Mouse (Mus musculus) gastrocnemius, postnatal 25 days (tissue): ENCODE results near the gene Inha. TPM values are rescaled to one million over a fixed set of nuclear protein-coding genes. Genes with fewer than 3 reads are reported as not detected.

Experiments
- DNase-seq: peaks from one replicate; pipeline ENCODE4 v3.0.0; 2022
- long read RNA-seq, 2 experiments: library from polyadenylated mRNA; stranded (forward); transcript quantifications; one replicate each; pipeline ENCODE4 v2.0.0; 2021
- total RNA-seq, 2 experiments: library from RNA; stranded (reverse); gene quantifications; 1 replicate in 1 of 2; 2 replicates in 1 of 2; pipeline ENCODE4 v1.2.3; 2021

Gene Inha
- total RNA-seq, result 1 to 10 TPM; 3.8 to 4.1 TPM
- long read RNA-seq, experiment 1, transcript Inha-201 (2 exons, 1,475 nt), result major isoform, 6 of 7 reads
- long read RNA-seq, experiment 1, partial matches to known transcripts, result 1 of 7 reads
- long read RNA-seq, experiment 1, other reads (novel, unspliced or antisense), result 0 of 7 reads
- long read RNA-seq, experiment 2, partial matches to known transcripts, result 0 of 4 reads
- long read RNA-seq, experiment 2, other reads (novel, unspliced or antisense), result 0 of 4 reads

DNA sequence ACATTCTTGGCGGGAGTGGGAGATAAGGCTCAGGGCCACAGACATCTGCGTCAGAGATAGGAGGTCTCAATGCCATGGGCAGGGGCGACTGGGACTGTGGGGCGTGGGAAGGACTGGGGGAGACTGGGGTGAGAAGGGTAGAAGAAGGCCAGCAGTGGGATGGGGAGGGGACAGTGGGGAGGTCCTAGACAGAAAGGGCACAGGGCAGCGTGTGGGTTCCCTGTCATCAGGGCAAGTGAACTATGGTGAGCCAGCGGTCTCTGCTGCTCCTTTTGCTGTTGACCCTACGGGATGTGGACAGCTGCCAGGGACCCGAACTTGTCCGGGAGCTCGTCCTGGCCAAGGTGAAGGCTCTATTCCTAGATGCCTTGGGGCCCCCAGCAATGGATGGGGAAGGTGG is at the start of gene Inha:
Inha (plus strand) TSS at position 72 of the 400 bp plus-strand sequence.
- DNase-seq, result no peak

DNA sequence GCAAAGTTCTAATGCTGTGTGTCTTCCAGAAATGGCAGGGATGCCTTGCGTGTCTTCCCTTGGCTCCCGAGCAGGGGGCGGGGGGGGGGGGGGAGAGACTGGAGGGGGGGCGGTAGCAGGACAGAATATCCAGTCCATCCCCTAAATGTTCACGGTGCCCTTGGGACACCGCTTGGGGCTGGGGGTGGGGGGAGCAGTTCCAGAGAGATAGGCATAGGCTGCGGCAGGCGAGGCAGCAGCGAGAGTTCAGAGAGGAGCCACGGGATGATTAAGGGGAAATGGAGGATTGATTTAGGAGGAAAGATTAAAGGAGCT is 49.2 kb upstream of the Inha start:
- no peak for DNase-seq

DNA sequence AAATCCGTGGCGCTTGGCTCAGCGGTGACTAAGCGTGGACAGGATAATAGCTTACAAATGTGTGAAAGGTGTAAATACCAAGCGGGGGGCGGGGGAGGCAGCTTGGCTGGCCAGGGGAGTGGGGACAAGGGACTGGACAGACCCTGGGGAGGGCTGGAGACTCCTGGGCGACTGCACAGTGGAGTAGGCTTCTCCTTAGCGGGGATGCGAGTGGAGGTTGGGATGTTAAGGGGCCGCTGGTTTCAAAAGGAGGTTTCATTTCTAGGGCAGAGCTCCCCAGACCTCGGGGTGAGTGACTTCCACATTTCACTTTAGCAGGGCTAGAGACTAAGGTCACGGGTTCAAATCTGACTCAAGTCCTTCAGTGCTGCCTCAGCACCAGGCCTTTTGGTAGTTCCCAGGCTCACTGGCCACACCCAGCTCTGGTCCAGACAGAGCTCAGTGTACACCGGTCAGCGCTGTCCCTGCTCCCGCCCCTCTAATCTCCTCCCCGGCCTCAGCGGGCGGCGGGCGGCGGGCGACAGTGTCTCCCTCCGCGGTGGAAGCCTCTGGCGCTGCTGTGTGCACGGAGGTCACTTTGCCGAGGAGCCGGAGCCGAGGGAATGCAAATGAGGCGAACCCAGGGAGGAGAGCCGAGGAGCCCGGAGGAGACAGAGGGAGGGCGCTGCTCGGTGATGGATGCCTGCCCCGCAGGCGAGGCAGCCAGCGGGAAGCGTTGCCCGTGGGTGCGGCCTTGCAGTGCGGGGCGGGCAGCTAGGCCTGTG is 48.7 kb upstream of the Inha start:
- DNase-seq, result peak; percentile 43

DNA sequence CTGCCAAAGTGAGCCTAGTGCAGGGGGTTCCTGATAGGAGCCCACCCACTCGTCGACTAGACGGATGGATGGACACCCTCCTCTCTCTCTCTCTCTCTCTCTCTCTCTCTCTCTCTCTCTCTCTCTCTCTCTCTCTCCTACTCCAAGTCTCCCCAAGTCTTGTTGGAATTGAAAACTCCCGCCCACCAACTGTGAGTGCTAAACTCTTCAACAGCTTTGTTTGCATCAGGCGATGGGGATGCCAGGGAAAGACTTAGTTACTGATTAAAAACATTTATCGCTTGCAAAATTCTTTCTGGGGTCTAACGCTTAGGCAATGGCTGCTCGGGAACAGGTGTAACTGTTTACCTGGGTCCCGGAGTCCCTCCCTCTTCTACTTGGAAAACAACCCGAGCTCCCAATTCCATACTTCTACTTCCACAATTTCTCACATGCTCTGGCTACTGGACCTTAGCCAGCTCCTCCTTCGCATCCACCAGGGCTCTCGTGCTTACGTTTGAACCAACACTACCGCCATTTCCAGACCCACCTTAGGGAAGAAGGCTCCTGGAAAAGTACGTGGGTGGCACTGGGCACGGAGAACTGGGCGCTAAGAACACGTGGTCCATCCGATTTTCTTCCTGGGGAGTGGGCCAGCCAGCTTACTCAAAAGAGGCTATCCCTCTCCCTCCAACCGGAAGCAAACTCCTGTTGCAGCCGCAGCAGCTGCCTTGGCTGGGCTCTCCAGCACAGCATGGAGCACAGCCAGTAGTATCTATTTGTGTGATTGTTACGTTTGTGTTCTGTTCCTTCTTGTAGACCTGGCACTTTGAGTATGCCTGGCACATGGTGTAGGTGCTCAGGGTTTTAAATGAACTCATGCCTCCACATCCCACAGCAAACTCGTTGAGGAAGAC is 47.8 kb upstream of the Inha start:
- no peak for DNase-seq

DNA sequence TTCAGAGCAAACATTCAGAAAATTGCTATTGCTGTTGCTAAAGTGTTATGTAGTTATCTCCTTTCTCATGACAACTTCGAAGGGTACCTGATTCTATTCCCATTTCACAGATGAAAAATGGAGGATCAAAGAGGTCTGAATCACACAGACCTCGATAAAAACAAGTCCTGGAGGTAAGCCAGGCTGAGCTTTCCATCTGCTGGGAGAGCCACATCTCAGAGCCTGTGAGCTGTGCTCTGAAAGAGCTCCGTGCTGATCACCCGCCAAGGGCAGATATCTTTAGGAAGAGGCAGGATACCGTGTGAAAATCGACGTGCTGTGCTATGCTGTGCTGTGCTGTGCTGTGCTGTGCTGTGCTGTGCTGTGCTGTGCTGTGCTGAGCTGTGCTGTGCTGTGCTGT is 46.6 kb upstream of the Inha start:
- no peak for DNase-seq

DNA sequence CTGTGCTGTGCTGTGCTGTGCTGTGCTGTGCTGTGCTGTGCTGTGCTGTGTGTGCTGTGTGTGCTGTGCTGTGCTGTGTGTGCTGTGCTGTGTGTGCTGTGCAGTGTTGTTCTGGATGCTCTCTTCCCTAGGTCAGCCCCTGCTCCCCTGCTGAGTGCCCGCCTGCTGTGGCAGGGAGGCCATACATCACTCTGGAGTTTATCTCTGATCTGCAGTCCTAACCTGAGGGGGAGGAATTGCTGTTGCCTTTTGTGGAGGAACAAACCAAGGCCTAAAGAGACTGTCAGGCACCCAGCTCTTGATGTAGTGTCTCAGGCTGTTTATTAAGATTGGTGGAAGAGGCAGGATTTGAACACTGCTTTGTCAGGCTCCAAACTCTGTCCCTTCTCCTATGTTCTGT is 44.2 kb upstream of the Inha start:
- DNase-seq, result no peak

DNA sequence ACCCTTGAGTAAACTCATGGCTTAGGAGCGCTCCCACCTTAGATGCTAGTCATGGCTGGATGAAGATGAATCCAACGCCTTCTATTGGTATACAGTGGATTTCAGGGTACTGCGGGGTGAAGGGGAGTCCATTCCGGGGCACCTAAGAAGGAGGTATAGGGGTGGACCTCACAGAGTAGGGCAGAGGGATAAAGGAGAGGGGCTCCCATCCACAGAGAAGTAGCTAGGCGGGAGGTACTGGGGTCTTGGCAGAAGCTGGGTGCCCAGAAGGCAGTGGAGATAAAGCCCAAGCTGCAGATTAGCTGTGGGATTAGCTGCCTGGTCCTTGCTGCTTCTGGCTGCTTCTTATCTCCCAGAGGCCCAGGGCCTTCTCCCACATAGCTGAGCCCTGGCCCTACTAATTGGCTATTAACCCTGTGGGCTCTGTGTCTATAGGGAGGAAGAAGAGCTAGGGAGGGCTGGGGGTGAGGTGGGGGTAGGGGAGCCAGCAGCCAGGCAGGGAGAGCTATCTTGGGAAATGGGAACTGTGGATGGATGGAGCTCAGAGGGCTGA is 43.1 kb upstream of the Inha start:
- DNase-seq, result no peak

DNA sequence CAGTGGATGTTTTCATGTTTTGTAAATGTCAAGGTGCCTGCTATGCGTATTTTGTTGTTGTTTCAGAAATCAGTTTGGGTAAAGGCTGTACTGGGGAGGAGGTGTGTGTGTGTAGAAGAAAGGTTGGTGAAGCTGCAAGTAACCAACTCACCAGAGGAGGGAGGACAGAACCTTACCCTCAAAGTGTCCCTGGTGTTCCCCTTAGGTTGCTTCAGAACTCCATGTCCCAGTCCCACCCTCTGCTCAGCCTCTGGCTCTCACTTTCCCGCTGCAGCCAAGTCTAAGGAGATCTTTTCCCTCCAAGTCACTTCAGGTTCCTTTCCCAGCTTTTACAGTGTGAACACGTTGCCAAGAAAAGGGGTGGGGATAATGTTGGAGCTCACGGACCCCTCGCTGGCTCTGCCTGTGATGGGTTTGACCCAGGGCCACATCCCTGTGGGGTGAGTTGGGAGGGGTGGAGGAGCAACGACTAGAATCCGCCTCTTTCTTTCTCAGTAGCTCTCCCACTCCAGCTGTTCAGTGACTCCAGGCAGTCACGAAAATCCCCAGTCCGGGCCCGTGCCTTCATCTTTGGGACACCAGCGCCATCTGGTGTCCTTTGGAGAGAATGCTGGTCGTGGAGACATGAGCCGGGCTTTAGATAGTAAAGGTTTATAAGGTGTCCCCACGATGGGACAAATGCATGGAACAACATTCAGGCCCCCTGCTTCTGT is 39.5 kb upstream of the Inha start:
- peak; percentile 70 for DNase-seq

DNA sequence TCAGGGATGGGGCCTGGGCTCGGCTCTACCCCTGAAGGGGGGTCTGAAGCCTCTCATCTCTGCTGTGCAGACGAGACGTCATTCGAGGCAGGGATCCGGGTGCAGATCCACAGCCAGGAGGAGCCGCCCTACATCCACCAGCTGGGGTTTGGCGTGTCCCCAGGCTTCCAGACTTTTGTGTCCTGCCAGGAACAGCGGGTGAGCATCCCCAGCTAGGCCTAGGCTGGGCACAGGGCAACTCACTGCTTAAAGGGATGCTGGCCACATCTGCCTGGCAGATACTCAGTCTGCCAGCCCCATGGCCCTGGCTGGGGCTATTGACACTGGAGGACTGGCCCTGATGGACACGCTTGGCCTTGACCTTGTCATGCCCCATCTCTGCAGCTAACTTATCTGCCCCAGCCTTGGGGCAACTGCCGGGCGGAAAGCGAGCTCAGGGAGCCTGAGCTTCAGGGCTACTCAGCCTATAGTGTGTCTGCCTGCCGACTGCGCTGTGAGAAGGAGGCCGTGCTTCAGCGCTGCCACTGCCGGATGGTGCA is 37.5 kb upstream of the Inha start:
- no peak for DNase-seq

DNA sequence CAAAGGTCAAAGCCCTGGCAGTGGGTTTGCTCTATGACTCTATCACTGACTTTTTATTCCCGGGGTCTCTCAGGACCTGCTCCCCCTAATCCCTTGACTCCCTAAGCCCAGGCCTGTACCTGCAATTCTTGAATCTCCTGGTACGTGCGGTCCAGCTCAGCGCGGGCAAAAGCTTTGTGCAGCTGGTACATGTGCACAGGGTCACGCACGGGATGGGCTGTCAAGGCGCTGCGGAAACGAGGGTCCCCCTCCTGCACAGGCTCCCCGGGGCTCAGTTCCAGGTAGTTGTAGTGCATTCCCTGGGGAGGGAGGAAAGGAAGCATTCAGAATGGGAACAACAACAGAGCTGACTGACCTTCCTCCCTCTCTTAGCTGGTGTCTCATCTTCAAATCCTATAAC is 30.4 kb upstream of the Inha start:
- no peak for DNase-seq

DNA sequence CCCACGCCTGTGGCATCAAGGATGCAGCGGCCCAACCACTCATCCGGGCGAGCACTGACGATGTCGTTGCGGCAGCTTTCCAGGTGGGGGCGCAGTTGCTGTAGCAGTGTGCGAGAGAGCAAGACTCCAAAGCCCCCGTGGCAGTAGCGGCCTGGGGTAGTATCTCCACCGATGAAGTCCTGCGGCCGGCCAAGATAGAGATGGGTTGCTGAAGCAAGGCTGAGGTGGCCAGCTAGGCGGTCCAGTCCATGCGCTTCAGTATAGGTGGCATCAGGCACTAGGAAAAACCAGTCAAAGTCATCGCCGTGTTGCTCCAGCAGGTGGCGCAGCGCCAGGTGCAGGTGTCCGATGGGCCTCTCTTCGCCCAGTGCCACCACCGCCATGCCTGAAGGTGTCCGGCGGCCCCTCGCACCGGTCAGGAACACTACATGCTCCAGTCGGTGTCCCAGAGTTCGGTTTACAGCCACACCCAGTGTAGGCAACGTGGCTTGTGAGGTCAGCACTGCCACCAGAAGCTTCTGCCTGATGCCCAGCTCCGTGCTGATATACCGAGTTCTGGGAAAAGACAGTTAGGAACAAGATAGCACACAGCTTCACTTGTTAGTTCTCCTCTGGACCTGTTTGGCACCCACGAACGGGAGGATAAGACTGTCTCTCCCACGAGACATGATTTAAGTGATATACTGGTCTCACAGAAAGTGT is 29.5 kb upstream of the Inha start:
- DNase-seq, result peak; percentile 65

DNA sequence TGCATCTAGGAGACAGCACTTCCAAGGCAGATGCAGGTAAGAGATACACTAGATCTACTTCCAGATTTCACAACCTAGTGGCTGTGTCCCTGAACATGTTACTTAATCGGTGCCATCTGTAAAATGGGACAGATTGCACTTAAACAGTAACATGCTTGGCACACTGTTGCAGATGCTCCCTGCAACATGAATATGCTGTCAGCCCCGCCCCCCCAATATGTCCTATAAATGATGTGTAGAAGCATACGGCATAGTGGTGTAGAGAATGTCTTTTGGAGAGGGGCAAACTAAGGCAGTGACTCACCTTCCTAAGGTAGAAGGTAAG is 28.9 kb upstream of the Inha start:
- DNase-seq, result no peak

DNA sequence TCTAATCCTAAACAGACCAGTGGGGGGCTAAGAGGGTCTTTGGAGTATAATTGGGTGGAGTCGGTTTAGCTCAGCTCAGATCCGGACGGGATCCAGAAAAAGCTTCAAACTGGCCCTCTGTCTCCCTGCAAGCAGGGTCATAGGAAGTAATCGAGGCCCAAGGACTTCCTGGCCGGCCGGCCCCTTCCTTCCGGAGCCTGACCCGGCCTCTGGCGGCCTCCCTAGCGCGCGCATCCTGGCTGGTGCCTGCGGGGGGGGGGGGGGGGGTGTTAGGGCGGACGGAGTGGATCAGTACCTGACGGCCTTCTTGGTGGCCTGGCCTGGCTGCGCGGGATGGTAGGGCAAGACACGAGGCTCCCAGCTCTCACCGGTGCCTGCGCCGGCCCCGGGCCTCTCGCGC is 28.4 kb upstream of the Inha start:
- DNase-seq, result peak; percentile 51

DNA sequence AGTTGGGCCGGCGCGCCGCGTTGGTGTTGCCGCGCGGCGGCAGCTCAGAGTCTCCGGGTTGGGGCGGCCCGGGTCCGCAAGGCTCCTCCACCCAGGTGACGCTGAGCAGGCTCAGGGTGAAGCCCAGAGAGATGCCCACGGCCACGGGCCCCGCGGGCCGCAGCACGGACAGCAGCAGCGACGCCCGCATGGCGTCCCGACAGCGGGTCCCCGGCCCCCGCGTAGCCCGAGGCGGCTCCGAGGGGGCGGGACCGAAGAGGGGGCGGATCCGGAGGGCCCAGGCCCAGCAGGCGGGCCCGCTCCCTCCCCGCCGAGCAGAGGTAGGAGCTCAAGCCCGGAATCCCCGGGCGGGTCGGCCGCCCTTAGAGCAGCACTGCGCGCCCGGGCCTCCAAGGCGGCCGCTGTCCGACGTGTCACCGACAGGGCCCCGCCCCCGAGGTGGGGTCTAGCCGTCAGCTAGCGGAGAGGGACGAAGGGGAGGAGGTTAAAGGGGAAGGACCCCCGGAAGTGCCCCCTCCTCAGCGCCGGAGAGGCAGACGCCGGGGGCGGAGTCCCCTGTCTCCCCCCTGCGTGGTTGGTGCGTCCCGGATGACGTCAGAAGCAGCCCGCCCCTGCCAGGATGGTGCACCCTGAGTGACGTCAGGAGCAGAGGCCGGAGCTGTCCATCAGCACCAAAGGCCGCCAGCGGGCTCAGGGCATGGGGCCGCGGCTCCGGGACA is 27.8 kb upstream of the Inha start, which contains the start of the genes Chpf and Tmem198:
Chpf (minus strand) TSS at position 392 of the 719 bp plus-strand sequence.
Tmem198 (plus strand) TSS at position 617 of the 719 bp plus-strand sequence.
- DNase-seq, result peak; percentile 95

DNA sequence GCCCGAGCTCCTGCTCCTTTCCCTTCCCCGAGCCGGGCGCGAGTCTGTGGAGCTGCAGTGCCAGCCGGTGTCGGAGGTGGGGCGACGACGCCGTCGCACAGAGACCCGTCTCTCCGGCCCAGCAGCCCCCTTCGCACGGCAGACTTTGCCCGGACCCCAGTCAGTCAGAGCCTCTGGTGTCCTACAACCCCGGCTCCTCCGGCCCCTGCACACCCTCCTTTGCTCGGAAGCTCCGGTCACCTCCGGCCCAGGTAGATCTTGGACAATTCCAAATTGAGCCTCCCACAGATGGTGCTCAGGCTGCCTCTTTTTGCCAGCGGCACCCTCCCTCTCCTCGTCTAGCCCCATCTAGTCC is 27.3 kb upstream of the Inha start:
- no peak for DNase-seq

DNA sequence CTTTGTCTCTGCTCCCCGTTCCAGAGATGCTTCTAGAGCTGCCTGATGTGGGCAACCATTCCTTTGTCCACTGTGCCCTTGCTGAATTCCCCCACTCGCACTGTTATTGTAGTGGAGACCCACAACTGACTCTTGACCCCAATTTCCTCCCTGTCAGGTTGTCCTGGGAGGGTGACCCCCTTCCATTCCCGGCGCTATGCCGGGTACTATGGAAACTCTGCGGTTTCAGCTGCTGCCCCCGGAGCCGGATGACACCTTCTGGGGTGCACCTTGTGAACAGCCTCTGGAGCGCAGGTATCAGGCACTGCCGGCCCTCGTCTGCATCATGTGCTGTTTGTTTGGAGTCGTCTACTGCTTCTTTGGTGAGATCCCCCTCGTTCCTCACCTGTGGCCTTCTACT is 26.8 kb upstream of the Inha start:
- no peak for DNase-seq

DNA sequence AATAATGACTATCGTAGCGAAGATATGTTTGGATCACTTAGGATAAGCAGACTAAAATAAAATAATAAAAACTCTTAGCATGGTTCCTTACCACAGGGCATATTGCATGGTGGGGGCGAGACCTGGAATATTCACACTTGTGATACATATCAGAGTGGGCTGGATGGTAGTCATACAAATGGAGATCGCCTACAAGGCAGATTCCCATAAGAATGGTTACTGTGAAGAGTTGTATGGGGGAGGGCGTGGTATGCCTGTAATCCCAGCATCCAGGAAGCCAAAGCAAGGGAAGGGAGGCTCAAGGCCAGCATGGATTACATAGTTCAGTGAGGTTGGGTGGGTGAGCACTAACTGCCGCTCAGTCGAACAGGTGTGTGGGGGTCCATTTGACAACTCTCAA is 26.1 kb upstream of the Inha start:
- no peak for DNase-seq

DNA sequence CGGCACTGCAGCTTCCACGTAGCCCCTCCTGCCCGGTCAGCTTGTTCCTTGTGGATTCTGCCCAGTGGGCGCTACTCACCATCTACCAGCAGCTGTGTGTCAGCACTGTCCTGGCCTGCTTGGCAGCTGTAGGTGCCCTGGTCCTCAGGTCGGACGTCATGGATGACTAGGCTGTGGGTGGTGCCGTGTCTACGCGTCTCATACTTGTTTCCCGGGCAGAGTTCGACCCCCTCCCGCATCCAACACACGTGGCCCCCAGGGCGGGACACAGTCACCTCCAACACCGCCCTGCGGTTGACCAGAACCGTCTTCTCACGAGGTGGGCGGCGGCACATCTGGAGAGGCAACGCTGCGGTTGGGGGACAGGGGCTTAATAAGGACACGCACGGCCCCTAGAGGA is 20.3 kb upstream of the Inha start:
- no peak for DNase-seq

DNA sequence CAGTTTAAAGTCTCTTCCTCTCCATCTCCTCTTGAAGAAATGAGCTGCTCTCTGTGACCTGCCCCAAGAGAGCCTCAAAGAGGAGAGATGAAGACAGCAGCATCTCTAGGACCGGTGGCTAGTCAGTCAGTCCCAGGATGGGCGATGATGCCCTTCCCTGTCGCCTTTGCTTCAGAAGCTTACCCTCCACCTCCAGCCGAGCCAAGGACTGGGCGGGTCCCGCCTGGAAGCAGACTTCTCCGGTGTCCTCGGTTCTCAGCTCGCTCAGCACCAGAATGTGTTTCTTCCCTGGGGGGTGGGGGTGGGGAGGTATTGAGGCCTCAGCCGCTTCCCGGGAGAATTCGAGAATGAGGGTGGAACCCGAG is 19.9 kb upstream of the Inha start:
- DNase-seq, result no peak

DNA sequence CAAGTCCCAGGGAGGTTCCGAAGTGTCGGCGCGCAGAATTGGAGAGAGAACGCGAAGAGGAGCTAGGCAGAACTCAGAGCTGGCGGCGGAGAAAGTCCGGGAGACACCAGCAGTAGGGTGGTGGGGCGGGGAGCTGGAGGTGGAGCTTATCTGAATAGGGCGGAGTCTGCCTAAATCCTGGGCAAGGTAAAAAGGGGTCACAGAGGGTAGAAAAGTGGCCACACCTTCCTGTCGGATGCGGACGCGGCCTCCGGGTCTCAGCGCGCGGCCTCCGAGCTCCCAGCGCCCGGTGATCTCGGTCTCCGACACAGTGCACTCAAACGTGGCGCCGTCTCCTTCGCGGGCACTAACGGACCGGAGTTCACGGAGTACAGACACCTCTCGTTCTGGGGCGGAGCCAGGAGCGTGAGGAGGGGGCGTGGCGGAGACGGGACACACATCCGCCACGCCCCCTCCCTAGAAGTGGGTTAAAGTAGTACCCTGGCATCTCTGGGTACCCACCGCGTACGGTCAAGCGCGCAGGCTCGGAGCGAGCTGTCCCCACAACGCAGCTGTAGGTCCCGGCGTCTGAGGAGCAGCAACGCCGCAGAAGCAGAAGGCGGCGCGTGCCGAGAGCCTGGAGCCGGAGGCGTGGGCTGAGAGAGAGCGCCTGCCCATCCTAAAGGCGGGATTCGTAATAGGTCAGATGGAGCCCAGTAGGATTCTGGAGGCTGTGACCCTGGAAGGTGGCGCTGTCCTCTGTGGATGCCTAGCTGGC is 19.3 kb upstream of the Inha start:
- no peak for DNase-seq
